Mouse (Mus musculus) embryonic fibroblast, embryonic 13.5 days (primary cell): Measurements from ENCODE around the gene Ccdc162.

Experiments used
- CTCF ChIP-seq: IDR thresholded peaks from 2 replicates; pipeline ENCODE4 v1.5.1; 2011; ENCODE audit warnings: mild to moderate bottlenecking, control low read depth, low read length, moderate library complexity, borderline replicate concordance; ENCODE audit not compliant: insufficient read depth
- POLR2A ChIP-seq: IDR thresholded peaks from 2 replicates; pipeline ENCODE4 v1.6.1; 2011; ENCODE audit warnings: low read depth, mild to moderate bottlenecking, control low read depth, low read length, moderate library complexity

DNA sequence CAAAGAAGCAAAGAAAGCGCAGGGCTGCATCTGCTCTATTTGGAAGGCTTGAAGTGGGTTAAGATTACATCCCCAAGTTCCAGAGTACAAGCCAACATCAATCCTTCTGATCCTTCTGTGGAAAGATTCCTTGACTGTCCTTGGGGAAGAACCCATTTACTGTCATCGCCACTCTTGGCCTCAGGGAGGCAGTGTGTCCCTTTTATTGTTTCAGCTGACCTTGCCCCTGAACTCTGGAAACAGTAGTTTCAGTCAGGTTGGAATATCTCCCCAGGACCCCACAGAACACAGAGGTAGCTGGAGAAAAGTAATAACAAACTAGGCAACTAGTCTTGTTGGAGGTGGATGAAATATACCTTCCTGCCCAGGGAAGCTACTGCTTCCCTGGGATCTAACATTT is 207.3 kb downstream of the Ccdc162 start:
- TF ChIP-seq CTCF (peak; percentile 52; the same call in 1 of the 2 replicates), POLR2A (no peak)
